Mouse (Mus musculus): ENCODE measurements at regions not wholly inside any gene's neighbourhood (a gene's known extent, or its start where the extent isn't known, plus 50 kb on each side); places are given as distances from the start of the nearest gene placed in this dataset.

- no peak overlapping the region for H3K9ac ChIP-seq
- no peaks in the 10 kb centered on the region for H3K36me3 ChIP-seq
- H3K27ac ChIP-seq (replicated peaks) = no peak overlapping the region
- H3K4me2 ChIP-seq = no peak overlapping the region
- no peak for ATAC-seq (ENCODE audit: extremely low read depth, insufficient number of reproducible peaks, low FRiP score, low TSS enrichment)
- no peaks in the 10 kb centered on the region for H3K27me3 ChIP-seq (replicated peaks)
- no peaks in the 10 kb centered on the region for H3K9me3 ChIP-seq
- H3K4me1 ChIP-seq = no peaks in the 10 kb centered on the region
- WGBS = 74% methylated on average over 6 of the region's 6 CpGs
- no peak overlapping the region for H3K4me3 ChIP-seq
Measured at GRCm38 (mm10) chr15:31989593-31990290, 187.3 kb upstream of the Tas2r119 start.

- no peak for ATAC-seq (ENCODE audit: extremely low read depth, insufficient number of reproducible peaks, low FRiP score, low TSS enrichment)
- no peaks in the 10 kb centered on the region for H3K36me3 ChIP-seq
- H3K27me3 ChIP-seq (replicated peaks) = no peaks in the 10 kb centered on the region
- H3K4me1 ChIP-seq = peaks cover 3% of the 10 kb centered on the region; the same call in 1 of the 2 replicates
- no peak overlapping the region for H3K4me2 ChIP-seq
- 79% methylated on average over 2 of the region's 2 CpGs for WGBS
- H3K9ac ChIP-seq = no peak overlapping the region
- no peak overlapping the region for H3K4me3 ChIP-seq
- H3K9me3 ChIP-seq = no peaks in the 10 kb centered on the region
- H3K27ac ChIP-seq (replicated peaks) = no peak overlapping the region
Measured at GRCm38 (mm10) chr15:31997996-31998395, 179.1 kb upstream of the Tas2r119 start.

GRCm38 (mm10) chr15:31999553-31999952 is 177.5 kb upstream of the Tas2r119 start:
- Histone ChIP-seq H3K4me1 (peaks cover 13% of the 10 kb centered on the region; the same call in 1 of the 2 replicates), H3K36me3 (no peaks in the 10 kb centered on the region), H3K9me3 (no peaks in the 10 kb centered on the region), H3K27me3 (replicated peaks) (no peaks in the 10 kb centered on the region), H3K4me3 (no peak overlapping the region), H3K27ac (replicated peaks) (no peak overlapping the region), H3K9ac (no peak overlapping the region), H3K4me2 (no peak overlapping the region)
- ATAC-seq (ENCODE audit: extremely low read depth, insufficient number of reproducible peaks, low FRiP score, low TSS enrichment) = no peak
- 76% methylated on average over 5 of the region's 5 CpGs for WGBS

- Histone ChIP-seq H3K4me1 (peaks cover 13% of the 10 kb centered on the region; the same call in 1 of the 2 replicates), H3K27me3 (replicated peaks) (no peaks in the 10 kb centered on the region), H3K9ac (no peak overlapping the region), H3K9me3 (no peaks in the 10 kb centered on the region), H3K4me3 (no peak overlapping the region), H3K4me2 (no peak overlapping the region), H3K27ac (replicated peaks) (no peak overlapping the region), H3K36me3 (no peaks in the 10 kb centered on the region)
- WGBS = 60% methylated on average over 2 of the region's 2 CpGs
- ATAC-seq (ENCODE audit: extremely low read depth, insufficient number of reproducible peaks, low FRiP score, low TSS enrichment) = no peak; the same call in 1 of the 2 replicates
Measured at GRCm38 (mm10) chr15:32002950-32003422, 174.1 kb upstream of the Tas2r119 start.

GRCm38 (mm10) chr15:32003489-32003888 is 173.6 kb upstream of the Tas2r119 start:
- Histone ChIP-seq H3K9me3 (no peaks in the 10 kb centered on the region), H3K4me1 (peaks cover 13% of the 10 kb centered on the region; the same call in 1 of the 2 replicates), H3K9ac (no peak overlapping the region), H3K27ac (replicated peaks) (no peak overlapping the region), H3K36me3 (no peaks in the 10 kb centered on the region), H3K27me3 (replicated peaks) (no peaks in the 10 kb centered on the region), H3K4me3 (no peak overlapping the region), H3K4me2 (no peak overlapping the region)
- ATAC-seq (ENCODE audit: extremely low read depth, insufficient number of reproducible peaks, low FRiP score, low TSS enrichment) = no peak
- 51% methylated on average over 6 of the region's 6 CpGs for whole genome bisulfite sequencing

GRCm38 (mm10) chr15:32005986-32006385 is 171.1 kb upstream of the Tas2r119 start:
- Histone ChIP-seq H3K4me1 (peaks cover 13% of the 10 kb centered on the region; the same call in 1 of the 2 replicates), H3K9ac (no peak overlapping the region), H3K4me3 (no peak overlapping the region), H3K27ac (replicated peaks) (no peak overlapping the region), H3K36me3 (no peaks in the 10 kb centered on the region), H3K9me3 (no peaks in the 10 kb centered on the region), H3K27me3 (replicated peaks) (no peaks in the 10 kb centered on the region), H3K4me2 (no peak overlapping the region)
- WGBS = 21% methylated on average over 5 of the region's 5 CpGs
- ATAC-seq (ENCODE audit: extremely low read depth, insufficient number of reproducible peaks, low FRiP score, low TSS enrichment) = no peak

GRCm38 (mm10) chr15:32009818-32010217 is 167.3 kb upstream of the Tas2r119 start:
- Histone ChIP-seq H3K36me3 (no peaks in the 10 kb centered on the region), H3K27me3 (replicated peaks) (no peaks in the 10 kb centered on the region), H3K4me2 (no peak overlapping the region), H3K9me3 (no peaks in the 10 kb centered on the region), H3K4me3 (no peak overlapping the region), H3K9ac (no peak overlapping the region), H3K27ac (replicated peaks) (no peak overlapping the region), H3K4me1 (no peaks in the 10 kb centered on the region)
- no peak for ATAC-seq (ENCODE audit: extremely low read depth, insufficient number of reproducible peaks, low FRiP score, low TSS enrichment)
- 77% methylated on average over 3 of the region's 3 CpGs for WGBS

GRCm38 (mm10) chr15:32012044-32012443 is 165.0 kb upstream of the Tas2r119 start:
- ATAC-seq (ENCODE audit: extremely low read depth, insufficient number of reproducible peaks, low FRiP score, low TSS enrichment) = no peak
- Histone ChIP-seq H3K4me1 (no peaks in the 10 kb centered on the region), H3K4me3 (no peak overlapping the region), H3K4me2 (no peak overlapping the region), H3K9me3 (no peaks in the 10 kb centered on the region), H3K27me3 (replicated peaks) (peaks cover 4% of the 10 kb centered on the region; the same call in 1 of the 2 replicates), H3K36me3 (no peaks in the 10 kb centered on the region), H3K9ac (no peak overlapping the region), H3K27ac (replicated peaks) (no peak overlapping the region)
- WGBS = 31% methylated on average over 2 of the region's 2 CpGs

GRCm38 (mm10) chr15:32012838-32013237 is 164.3 kb upstream of the Tas2r119 start:
- ATAC-seq (ENCODE audit: extremely low read depth, insufficient number of reproducible peaks, low FRiP score, low TSS enrichment) = no peak
- Histone ChIP-seq H3K4me2 (no peak overlapping the region), H3K36me3 (no peaks in the 10 kb centered on the region), H3K27ac (replicated peaks) (no peak overlapping the region), H3K9ac (no peak overlapping the region), H3K9me3 (no peaks in the 10 kb centered on the region), H3K27me3 (replicated peaks) (peaks cover 4% of the 10 kb centered on the region; the same call in 1 of the 2 replicates), H3K4me1 (no peaks in the 10 kb centered on the region), H3K4me3 (no peak overlapping the region)
- WGBS = 58% methylated on average over 5 of the region's 5 CpGs

- H3K9me3 ChIP-seq = no peaks in the 10 kb centered on the region
- no peaks in the 10 kb centered on the region for H3K36me3 ChIP-seq
- H3K27ac ChIP-seq (replicated peaks) = no peak overlapping the region
- no peak for ATAC-seq (ENCODE audit: extremely low read depth, insufficient number of reproducible peaks, low FRiP score, low TSS enrichment)
- H3K4me3 ChIP-seq = no peak overlapping the region
- peaks cover 4% of the 10 kb centered on the region; the same call in 1 of the 2 replicates for H3K27me3 ChIP-seq (replicated peaks)
- 64% methylated on average over 4 of the region's 4 CpGs for WGBS
- H3K4me1 ChIP-seq = no peaks in the 10 kb centered on the region
- no peak overlapping the region for H3K4me2 ChIP-seq
- H3K9ac ChIP-seq = no peak overlapping the region
Measured at GRCm38 (mm10) chr15:32015169-32015568, 161.9 kb upstream of the Tas2r119 start.

- no peak overlapping the region for H3K9ac ChIP-seq
- no peak overlapping the region for H3K27ac ChIP-seq (replicated peaks)
- no peak for ATAC-seq (ENCODE audit: extremely low read depth, insufficient number of reproducible peaks, low FRiP score, low TSS enrichment)
- peaks cover 3% of the 10 kb centered on the region; the same call in 1 of the 2 replicates for H3K4me1 ChIP-seq
- no peaks in the 10 kb centered on the region for H3K36me3 ChIP-seq
- 45% methylated on average over 6 of the region's 6 CpGs for WGBS
- H3K4me2 ChIP-seq = peak overlapping the region; percentile 49
- no peaks in the 10 kb centered on the region for H3K9me3 ChIP-seq
- peak overlapping the region; percentile 18; the same call in 1 of the 2 replicates for H3K4me3 ChIP-seq
- peaks cover 4% of the 10 kb centered on the region; the same call in 1 of the 2 replicates for H3K27me3 ChIP-seq (replicated peaks)
Measured at GRCm38 (mm10) chr15:32020323-32021008, 156.6 kb upstream of the Tas2r119 start.

Measured in heart, embryonic 13.5 days (tissue).